Mouse (Mus musculus): ENCODE measurements around the gene Colca2.
A peak's percentile ranks its signal among the peaks of the same experiment; 100 is the strongest.

The Colca2 gene

GRCm38 (mm10) chr9:51278500-51279381 is at the start of gene Colca2:
Gene Colca2, minus strand, starts transcription at chr9:51278569.
- DNase-seq, result peak; percentile 86

- no peak for DNase-seq
Measured at GRCm38 (mm10) chr9:51327555-51327903, 49.2 kb upstream of the Colca2 start.

GRCm38 (mm10) chr9:51326619-51327554 is 48.5 kb upstream of the Colca2 start:
- DNase-seq, result no peak

- DNase-seq, result no peak
Measured at GRCm38 (mm10) chr9:51324406-51325065, 46.2 kb upstream of the Colca2 start.

- DNase-seq, result no peak
Measured at GRCm38 (mm10) chr9:51320096-51320495, 41.7 kb upstream of the Colca2 start.

GRCm38 (mm10) chr9:51318246-51318645 is 39.9 kb upstream of the Colca2 start:
- DNase-seq, result no peak

- DNase-seq, result no peak
Measured at GRCm38 (mm10) chr9:51317322-51317721, 39.0 kb upstream of the Colca2 start.

- DNase-seq, result no peak
Measured at GRCm38 (mm10) chr9:51315402-51316063, 37.2 kb upstream of the Colca2 start.

GRCm38 (mm10) chr9:51312554-51313317 is 34.4 kb upstream of the Colca2 start:
- peak; percentile 10 for DNase-seq

- no peak for DNase-seq
Measured at GRCm38 (mm10) chr9:51310515-51310914, 32.1 kb upstream of the Colca2 start.

GRCm38 (mm10) chr9:51306351-51306750 is 28.0 kb upstream of the Colca2 start:
- DNase-seq, result no peak

GRCm38 (mm10) chr9:51305146-51305545 is 26.8 kb upstream of the Colca2 start:
- DNase-seq, result no peak

- DNase-seq, result no peak
Measured at GRCm38 (mm10) chr9:51303980-51304379, 25.6 kb upstream of the Colca2 start.

GRCm38 (mm10) chr9:51293541-51293940 is 15.2 kb upstream of the Colca2 start:
- DNase-seq, result no peak

- DNase-seq, result peak; percentile 87
Measured at GRCm38 (mm10) chr9:51292674-51293073, 14.3 kb upstream of the Colca2 start.

- DNase-seq, result no peak
Measured at GRCm38 (mm10) chr9:51290980-51291379, 12.6 kb upstream of the Colca2 start.

GRCm38 (mm10) chr9:51286079-51286478 is 7.7 kb upstream of the Colca2 start:
- DNase-seq, result peak; percentile 50

- DNase-seq, result no peak
Measured at GRCm38 (mm10) chr9:51277834-51278498, 403 bp downstream of the Colca2 start.

GRCm38 (mm10) chr9:51274678-51275077 is 3.7 kb downstream of the Colca2 start:
- peak; percentile 24 for DNase-seq

- no peak for DNase-seq
Measured at GRCm38 (mm10) chr9:51273581-51274154, 4.7 kb downstream of the Colca2 start.

GRCm38 (mm10) chr9:51272102-51272501 is 6.3 kb downstream of the Colca2 start:
- no peak for DNase-seq

Measured in lung, postnatal 14 days (tissue).